Mouse (Mus musculus) heart, adult 11 months (tissue): Measurements from ENCODE around the gene Tnnt1.

Source experiments
- DNase-seq: peaks from one replicate; pipeline ENCODE4 v3.0.0; 2022

The Tnnt1 gene

DNA sequence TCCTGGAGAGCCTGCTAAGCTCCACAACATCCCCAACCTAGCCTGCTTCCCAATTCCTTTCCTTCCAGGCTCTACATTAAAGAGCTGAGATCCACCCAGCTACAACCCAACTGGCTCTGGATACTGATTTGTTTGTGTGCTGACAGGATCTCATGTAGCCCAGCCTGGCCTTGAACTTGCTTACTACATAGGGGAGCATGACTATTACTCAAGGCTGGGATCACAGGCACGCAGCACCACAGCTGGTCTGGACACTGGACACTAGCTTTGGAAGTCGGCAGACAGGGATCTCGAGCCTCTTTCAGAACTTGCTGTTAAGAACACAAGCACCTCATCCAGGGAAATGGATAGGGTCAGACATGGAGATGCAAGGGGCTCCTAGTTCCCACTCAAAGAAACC is 19.7 kb downstream of the Tnnt1 start:
- DNase-seq, result no peak

DNA sequence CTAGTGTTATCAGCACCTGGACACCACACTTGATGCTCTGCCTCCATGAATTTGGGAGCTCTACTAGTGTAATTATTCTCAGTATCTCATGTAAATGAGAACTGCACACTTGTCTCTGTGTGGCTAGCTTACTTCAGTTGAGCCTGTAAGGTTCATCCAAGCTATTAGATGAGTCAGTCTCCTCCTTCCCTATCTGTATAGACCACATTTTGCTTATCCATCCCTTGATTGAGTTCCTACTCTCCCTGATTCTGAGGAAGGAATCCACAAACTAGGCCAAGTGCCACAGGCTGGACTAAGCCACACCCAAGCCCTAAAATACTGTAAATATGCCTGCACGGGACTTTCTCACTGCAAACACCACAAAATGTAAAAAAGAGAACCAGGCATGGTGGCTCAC is 22.2 kb downstream of the Tnnt1 start:
- peak; percentile 89 for DNase-seq

DNA sequence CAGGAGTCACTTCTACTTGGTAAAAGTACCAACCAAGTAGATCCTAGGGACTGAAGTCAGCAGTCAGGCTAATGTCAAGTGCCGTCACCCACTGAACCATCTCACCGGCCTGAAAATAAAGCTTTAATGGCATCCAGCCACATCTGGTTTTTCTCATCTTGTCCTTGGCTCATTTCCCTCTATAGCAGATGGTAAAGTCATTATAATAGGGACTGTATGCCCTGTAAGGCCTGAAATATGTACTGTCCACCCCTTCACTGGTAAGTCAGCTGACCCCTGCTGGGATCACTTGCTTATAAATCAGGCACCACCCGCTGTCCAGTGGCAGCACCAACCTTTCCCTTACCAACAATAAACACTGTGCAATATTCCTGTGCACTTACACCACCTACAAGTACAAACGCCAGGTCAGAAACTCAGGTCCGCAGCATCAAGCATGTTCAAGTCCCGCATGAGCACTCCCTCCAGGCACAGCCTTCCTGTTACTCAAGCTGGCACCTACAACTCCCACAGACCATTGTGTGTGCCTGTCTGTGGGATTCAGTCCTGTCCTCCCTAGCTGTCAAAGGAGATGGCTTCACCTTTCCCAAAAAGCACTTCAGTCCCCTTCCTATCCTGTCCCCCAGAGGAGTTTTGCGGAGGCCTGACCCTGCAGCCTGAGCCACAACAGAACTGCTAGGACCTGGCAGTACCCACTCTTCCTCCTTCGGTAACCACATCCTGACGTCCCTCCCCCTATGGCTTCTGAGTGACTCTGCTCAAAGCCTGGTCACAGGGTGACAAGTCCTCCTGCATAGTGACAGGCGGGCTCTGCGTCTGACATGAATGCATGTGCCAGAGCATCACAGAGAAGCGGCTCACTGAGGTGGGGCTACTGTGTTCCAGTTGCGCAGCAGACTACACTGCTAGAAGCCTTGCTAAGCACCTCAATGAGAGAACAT is 23.6 kb downstream of the Tnnt1 start:
- DNase-seq, result peak; percentile 96

DNA sequence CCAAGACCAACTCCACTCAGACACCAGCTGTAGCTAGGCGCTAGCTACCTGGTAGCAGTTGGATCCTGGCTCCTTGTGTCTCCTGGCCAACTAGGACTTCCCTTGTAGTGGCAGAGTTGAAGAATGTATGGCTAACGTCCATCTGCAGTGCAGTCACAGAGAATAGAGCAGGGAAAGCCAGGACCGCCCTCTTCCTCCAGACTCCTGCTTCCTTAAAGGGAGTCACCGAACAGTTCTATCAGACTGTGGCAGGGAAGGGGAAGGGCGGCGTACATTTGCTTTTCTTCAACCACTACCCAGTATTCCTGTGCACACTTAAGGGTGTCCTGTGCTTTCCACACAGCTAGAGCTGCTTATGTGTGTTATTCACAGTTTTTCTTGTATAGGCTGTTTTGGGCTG is 24.9 kb downstream of the Tnnt1 start:
- peak; percentile 99 for DNase-seq

DNA sequence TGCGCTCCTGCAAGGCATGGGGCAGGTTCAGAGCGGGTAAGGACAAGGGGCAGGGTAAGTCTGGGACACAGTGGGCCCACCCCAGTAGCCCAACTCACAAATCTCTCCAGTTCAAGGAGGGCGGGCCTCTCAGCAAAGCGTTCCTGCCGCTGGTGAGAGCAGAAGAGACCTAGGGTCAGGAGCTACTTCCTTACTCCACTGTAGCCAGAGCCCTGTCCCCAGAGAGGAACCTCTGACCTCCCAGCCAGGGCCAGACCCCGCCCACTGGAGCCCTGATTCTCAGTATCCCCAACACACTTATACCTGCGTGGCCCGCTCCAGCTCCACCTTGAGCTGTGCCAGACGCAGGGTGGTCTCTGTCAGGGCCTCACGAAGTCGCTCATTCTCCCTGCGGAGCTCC is 33.9 kb downstream of the Tnnt1 start:
- DNase-seq, result peak; percentile 96

DNA sequence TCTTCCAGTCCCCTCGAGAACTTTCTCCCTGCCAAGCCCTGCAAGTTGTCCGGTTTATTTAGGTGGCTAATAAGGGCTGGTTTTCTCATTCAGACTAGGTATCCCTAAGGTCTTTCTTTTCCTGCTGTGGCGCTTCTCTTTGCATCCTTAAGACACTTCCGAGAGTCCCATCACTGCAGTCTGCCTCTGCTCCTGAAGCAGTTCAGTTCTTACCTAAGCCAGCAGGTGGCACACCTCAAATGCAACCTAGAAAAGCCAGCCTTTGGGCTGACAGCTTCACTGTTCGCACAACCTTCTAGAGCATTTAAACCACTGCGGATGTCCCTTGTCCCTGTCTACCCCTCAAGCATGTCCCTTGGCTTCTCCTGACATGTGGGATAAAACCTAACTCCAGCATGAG is 36.5 kb downstream of the Tnnt1 start:
- DNase-seq, result peak; percentile 84

DNA sequence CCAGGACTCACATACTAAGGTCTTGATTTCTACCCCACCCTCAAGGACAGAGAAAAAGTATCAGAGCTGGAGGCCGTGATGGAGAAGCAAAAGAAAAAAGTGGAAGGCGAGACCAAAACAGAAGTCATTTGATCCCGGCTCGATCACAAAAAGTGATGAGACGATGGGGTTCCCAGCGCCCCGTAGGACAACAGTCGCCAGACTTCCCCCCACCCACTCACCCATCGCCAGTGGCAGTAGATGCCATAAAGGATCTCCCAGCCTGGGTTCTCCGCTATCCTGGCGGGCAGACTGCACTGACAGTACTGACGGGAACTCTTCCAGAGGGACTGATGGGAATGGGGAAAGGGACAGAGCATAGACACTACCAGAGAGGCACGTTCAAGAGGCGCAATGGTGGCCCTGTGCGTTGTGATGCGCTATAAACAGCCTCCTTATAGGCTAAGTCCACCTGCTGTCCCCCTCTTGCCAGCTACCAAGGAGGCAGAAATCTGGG is 37.3 kb downstream of the Tnnt1 start:
- peak; percentile 88 for DNase-seq

DNA sequence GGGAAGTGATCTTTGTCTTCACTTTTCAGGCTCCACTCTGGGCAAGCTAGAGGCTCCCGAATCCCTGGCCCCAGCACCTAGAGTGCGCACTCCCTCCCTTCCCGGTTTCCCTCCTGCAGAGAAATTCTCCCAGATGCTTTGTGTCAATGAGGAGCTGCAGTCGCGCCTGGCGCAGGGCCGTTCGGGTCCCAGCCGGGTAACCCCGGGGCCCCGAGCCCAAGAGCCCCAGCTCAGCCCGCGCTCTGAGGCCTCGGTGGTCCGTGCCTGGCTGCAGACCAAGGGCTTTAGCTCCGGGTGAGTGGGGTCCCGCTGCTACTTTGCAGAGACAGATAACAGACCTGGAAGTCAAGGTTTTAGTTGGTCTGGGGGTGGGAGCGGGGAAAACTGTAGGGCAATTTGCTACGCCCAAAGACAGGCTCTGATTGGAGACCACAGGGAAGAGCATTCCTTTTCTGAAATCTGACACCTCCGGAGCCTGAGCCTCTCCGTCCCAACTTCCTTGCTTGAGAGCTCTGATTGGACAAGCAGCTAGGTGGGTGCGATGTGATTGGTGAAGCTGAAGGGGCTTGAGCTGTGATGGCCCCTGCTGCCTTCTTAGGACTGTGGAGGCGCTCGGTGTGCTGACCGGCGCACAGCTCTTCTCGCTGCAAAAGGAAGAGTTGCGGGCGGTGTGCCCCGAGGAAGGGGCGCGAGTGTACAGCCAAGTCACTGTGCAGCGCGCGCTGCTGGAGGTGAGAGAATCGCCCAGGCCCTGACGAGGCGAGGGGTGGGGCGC is 38.0 kb downstream of the Tnnt1 start:
- DNase-seq, result peak; percentile 99

DNA sequence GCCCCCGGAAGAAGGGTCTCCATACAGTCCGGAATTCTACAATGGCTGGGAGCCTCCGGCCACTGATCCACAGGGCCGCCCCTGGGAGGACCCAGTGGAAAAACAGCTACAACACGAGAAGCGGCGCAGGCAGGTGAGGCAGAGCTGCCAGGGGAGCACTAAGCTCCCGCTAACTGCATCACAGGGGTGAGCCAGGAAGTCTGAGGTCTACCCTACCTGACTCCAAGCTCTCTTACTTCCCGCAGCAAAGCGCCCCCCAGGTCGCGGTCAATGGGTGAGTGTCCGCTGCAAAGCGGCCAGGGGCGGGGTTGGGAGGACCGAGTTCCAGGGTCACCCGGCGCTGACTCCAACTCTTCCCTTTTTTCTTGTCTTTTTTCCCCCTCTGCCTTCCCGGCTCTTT is 42.2 kb downstream of the Tnnt1 start:
- peak; percentile 88 for DNase-seq

DNA sequence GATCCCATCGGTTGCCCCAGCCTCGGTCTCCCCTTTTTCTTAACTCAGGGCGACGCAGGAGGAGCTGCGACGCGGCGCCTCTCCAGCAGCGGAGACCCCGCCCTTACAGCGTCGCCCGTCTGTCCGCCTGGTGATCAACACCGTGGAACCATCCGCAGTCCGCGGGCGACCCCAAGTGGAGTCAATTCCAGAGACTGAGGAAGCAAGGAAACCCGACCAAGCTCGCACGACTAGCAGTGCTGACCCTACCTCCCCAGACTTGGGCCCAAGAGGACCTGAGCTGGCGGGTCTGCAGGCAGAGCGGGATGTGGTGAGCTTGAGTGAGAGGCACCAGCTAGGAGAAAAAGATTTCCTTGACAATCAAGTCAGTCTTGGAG is 45.0 kb downstream of the Tnnt1 start:
- peak; percentile 98 for DNase-seq

DNA sequence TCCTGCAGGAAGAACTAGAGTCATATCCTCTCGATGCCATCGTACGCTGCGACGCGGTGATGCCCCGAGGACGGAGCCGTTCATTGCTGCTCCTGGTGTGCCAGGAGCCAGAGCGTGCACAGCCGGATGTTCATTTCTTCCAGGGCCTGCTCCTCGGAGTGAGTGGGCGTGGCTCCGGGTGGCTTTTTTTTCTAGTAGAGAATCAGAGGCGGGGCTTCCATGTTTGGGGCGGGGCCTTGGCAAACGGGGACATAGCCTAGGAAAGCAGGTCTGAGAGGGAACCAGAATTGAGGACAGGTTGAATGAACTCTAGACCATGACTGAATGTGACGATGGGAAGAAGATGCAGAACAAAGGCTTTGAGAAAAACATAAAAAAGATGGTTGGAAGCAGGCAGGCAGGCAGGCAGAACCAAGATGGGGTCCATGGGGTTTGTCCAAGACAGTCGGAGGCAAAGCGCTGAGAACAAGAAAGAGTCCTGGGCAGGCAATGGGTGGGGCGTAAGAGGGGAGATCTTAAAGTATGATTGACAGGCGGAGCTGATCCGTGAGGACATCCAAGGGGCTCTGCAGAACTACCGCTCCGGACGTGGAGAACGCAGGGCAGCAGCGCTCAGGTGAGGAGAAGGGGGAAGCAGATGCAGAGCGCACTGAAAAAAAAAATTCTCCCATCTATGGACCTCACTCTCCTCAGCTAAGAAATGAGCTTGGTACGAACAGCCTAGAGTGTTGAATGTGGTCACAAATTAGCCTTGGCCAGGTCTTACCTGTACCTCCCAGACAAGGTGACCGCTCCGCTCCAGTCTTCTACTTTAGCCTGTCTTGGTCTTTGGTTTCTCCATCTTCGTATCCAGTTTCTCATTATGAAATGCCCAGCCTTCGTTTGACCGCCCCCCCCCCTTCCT is 45.7 kb downstream of the Tnnt1 start:
- DNase-seq, result peak; percentile 97

DNA sequence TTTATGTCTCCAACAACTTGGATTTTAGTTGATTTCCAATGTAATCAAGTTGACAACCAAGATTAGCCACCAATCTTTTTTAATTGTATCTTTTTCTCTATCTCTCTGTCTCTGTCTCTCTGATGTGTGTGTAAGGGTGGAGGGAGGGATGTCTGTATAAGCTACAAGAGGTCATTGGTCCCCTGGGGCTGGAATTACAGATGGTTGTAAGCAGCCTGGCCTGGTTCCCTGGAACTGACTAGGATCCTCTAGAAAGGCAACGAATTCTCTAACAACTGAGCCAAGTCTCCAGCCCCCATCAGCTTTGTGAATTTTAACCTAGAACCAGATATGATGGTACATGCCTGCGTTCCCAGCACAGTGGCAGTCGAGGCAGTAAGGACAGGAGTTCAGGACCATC is 48.4 kb downstream of the Tnnt1 start:
- no peak for DNase-seq

DNA sequence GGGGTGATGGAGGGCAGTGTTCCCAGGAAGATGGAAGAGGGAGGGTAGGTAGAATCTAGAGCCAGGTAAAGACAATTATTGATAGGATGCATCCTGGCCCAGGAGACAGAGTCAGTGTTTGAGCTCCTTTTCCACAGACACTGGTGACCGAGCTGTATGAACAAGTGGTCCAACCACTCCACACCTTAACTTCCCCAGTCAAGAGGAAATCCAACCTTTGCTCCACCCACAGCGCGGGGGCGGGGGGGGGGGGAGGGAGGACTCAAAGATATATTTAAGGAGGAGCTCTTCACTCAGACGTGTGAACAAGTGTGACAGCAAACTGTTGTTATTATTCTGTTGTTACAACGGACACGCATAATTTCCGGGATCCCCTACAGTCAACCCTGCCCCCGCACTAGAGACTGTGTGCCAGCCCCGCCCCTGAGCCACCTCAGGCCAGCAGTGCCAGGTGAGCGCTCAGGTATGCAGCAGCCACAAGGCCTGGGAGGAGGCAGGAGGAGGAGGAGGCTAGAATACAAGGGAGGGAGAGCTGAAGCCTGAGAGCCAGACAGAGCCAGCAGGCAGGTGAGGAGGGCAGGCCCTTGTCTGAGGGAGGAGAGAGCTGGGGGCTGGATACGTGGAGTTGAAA is 51.9 kb downstream of the Tnnt1 start:
- no peak for DNase-seq

DNA sequence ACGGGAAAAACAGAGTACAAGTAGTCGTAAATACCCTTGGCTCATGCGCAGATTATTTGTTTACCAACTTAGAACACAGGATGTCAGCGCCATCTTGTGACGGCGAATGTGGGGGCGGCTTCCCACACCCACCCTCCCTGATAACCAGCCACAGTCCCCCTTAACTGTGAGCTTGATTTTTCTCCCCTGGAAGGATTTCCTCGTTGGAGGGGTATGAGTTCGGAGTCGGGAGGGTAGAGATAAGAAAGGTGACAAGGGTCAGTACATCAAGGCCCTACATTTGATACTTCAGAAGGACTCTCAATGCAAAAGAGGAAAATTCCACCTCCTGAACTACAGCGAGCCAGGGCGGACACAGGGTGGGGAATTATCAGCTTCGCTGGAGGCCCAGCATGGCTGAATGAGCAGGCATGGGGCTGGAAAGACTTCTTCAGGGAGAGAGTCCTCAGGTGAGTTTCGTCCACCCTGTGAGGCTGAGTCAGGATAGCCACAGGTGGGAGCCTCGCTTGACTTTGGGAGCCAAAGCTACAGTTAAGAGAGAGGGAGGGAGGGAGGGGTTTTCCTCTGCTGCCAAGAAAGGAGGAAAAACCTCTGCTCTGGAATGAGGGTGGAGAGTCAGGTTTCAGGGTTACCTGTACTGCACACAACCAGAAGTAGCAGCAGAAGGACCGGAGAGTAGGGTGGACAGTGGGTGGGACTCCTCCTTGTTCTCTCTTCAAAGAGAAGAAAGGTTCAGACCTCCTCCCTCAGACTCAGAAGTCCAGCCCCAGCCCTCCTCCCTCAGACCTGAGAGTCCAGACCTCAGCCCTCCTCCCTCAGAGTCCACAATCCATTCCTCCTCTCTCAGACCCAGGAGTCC is 55.4 kb downstream of the Tnnt1 start, which contains the start of gene Eps8l1:
Eps8l1 (plus strand) TSS at position 99 of the 859 bp plus-strand sequence.
- no peak for DNase-seq
